Mouse (Mus musculus) megakaryocyte progenitor cell, adult 5-6 weeks (primary cell): ENCODE measurements around the gene Stt3b. TPM values are rescaled to one million over a fixed set of nuclear protein-coding genes. Genes with fewer than 3 reads are reported as not detected.
A peak's percentile ranks its signal among the peaks of the same experiment; 100 is the strongest.

ENCODE experiments used
- ATAC-seq: replicated peaks from 2 replicates; pipeline ENCODE4 v1.8.0; 2016; ENCODE audit warnings: mild to moderate bottlenecking, moderate TSS enrichment, inconsistent platforms; ENCODE audit not compliant: poor library complexity
- total RNA-seq, 2 experiments: library from RNA; stranded (forward) in 1 of 2; stranded (reverse) in 1 of 2; fragments of 157-497, 149-512 nt in 1 of 2; fragments of 200-1000 nt in 1 of 2; gene quantifications; 2 replicates each; pipeline versions ENCODE4 v1.2.3 to v1.2.4; 2015 to 2017

Stt3b gene
- total RNA-seq, 2 experiments from 2014 or later = 111 to 159 TPM

DNA sequence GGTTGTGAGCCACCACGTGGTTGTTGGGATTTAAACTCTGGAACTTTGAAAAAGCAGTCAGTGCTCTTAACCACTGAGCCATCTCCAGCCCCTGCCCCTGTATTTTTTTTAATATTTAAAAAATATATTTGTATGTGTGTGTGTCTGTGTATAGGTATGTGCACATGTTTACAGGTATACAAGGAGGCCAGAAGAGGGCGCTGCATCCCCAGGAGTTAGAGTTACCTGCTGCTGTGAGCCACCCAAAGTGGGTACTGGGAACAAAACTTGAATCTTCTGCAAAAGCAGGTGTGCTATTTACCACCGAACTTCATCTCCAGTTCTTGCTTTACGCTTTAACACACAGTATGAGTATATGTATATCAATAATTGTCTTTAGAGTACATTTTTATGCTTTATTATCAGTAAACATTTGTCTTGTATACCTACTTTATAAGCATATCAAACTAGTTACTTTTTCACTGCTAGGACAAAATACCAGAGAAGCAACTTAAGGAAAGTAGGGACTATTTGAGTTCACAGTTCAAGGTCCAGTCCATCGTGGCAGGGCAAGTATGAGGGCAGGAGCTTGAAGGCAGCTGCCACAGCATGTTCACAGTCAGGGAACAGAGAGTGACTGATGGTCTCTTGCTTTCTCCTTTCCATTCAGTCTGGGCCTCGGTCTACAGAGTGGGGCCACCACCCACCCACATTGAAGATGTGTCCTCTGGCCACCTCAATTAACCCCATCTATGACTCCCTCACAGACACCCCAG lies 8.6 kb upstream of the Stt3b start:
- ATAC-seq = no peak

DNA sequence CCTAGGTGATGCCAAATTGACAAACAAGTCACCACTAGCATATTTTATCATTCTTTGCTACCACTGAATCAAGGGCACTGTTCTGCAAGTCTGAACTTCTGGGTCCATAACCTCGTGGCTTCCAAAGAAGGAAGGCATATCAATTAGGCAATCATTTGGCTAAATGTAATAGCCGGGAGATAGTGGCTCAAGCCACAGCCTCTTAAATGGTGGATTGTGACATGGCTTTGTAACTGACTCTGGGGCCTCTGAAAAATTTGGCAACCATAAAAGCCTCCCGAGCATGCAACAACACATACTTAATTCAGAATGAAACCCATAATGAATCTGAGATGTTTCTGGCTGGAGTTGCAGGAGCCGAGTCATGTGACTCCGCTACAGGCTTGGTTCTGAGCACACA lies 6.8 kb upstream of the Stt3b start:
- peak; percentile 73 for ATAC-seq

DNA sequence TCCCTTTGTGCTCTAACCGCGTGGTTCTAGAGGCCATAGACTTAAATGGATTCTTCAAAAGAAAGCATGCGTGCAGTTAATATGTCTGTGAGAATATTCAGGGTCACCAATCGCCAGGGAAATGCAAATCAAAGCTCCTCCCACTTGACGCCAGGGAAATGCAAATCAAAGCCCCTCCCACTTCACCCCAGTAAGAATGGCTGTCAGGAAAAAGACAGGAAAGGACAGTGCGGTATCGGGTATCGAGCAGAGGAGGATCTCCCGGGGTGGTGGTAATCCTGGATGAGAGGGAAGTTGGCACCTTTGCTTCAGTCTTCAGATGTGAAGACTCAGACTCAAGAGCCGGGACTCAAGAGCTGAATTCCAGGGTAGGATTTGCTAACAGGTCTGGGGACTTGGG lies 4.3 kb upstream of the Stt3b start:
- ATAC-seq = no peak

DNA sequence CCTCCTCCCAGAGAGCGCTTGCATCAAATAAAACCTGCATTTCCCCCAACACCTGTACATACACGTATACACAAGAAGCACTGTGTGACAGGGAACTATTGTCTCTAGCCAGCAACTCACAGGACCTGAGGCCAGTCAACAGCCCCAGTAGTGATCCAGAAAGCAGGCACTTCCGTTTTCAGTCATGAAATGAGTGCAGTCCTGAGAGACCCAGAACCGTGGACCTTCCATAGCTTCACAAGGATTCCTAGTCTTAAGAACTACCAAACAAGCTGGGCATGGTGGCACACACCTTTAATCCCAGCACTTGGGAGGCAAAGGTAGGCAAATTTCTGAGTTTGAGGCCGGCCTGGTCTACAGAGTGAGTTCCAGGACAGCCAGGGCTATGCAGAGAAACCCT lies 3.6 kb upstream of the Stt3b start:
- no peak for ATAC-seq

DNA sequence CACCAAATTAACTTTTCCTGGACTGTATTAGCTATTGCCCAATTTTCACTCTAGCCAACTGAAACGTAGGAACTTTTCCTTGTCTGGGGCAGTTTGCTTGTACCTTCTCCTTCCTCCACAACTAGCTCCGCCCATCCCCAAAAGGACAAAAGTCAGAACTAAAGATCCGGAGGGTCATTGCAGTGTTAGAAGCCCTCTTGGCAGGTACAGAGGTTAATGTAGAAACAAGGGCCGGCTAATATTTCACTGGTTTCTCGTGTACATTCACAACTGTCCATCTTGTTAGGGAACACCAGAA lies 951 bp upstream of the Stt3b start:
- ATAC-seq = no peak

DNA sequence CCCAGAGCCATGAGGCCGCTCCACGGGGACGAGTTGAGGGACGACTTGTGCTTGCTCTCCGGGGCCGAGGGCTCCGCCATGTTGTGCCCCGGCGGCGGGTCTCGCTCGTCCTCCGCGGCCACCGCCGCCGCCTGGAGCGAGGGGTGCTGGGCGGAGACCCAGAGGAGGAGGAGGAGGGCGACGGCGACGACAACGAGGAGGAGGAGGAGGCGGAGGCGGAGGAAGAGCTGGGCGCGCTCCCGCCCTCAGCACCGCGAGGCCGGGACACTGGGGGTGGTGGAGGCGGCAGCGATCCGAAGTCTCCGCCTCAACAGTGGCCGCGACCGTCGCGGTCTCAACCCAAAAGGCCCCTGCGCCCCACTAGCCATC lies 260 bp downstream of the Stt3b start:
- ATAC-seq = peak; percentile 67

DNA sequence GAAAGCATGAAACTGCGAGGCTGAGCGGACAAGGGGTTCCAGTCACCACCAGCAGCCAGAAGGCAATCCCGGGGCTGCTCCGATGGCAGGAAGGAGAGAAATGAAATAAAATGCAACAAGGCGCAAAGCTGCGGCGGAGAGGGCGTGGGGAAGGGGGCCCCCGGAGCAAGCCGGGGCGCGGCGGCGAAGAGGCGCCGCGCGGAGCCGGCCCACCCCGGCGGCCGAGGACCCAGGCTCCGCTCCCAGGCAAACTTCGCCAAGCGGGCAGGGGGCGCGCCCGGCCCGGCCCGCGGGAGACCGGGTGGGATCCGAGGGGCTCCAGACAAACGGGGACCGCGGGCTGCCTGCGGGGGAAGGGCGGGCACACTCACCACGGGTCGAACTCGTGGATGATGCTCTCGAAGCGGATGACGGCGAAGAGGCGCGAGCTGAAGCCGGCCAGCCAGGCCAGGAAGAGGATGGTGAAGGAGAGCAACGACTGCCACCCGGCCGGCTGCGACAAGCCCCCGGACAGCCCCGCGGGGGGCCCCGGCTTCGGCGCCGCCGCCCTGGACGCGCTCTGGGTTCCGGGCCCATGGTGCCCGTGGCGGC lies 745 bp downstream of the Stt3b start:
- ATAC-seq = 0 out of 2 replicates have a peak, but pooled peaks have one; percentile 0

DNA sequence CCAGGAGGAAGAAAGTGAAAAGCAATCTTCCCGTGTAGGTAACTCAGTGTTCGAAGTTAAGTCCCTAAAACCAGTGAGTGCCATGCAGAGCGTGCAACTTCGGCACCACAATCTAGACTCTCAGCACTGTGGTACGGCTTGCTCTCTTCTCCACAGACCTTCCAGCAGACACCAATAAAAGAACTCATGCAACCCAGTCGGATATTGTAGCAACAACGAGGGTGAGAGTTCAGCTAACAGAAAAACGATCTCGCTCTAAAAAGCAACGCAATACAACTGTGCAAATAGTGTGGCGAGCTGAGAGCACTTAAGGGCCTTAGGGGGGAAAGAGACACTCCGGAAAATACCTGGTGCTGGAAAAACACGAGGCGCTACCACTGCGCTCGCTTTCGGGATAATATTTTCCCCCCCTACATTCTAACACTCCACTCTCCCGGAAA lies 1.3 kb downstream of the Stt3b start:
- ATAC-seq = no peak

DNA sequence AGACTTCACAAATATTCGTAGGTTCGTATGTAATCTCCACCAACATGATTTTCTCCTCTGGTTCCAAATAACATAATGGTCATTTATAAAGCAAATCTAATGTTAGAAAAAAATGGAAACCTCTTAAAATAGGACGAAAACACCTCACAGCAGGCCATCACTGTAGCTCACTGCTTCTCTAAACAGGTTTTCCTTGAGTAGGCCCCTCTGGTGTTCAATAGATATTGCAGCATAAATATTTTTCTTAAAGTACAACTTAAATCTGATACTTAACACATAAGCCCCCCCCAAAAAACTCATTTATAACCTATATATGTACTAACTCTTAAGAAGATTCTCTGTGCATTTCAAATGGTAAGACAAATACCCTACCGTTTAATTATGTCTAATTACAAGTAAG lies 1.8 kb downstream of the Stt3b start:
- ATAC-seq = no peak

DNA sequence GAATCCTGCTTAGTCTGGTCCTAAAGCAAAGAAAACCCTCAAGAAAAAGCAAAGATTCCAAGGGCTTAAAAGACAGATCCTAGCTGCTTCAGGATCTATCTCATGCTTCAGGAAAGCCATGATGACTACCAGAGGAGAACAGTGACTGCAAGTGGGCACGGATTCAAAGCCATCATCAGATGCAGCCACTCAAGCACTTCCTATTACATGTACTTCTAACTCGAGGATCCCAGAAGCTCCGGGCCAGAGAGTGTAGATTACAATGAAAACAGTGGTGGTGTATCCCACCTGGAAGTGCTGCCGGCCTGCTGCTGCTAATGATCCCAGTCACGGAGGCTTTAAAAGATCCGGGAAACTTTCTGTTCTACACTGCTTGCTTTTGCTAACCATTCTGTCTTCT lies 4.0 kb downstream of the Stt3b start:
- no peak for ATAC-seq

DNA sequence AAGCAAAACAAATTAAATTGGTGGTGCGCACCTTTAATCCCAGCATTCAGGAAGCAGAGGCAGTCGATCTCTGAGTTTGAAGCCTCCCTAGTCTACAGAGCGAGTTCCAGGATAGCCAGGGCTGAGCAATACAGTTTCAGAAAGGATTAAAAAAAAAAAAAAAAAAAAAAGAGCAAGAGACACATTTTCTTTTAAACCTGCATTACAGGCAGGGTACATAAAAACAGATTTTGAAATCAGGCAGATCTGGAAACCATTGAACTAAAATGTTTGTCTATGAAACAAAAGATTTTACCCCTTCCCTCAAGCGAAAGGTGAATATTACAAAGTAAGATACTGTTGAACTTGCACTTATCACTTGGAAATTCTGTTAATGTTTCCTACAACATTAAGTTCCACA lies 6.1 kb downstream of the Stt3b start:
- ATAC-seq = no peak

DNA sequence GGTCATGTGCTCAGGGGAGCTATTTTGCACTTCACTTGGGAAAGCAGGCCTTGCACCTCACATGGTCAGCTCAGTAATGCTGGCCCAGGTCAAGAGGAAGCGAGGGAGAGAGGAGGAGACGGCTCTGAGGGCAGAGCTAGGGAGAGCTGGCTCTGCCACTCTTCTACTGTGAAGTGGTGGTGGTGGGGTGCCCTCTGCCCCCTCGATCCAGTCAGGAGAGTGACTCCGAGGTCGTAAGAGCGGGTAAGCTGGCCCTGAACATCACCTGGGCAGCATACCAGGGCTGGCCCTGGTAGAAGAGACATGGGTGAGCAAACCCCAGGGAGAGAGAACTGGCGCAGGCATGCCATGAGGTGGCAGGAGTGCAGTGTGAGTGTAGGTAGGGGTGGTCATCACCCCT lies 8.6 kb downstream of the Stt3b start:
- peak; percentile 3; the same call in 1 of the 2 replicates for ATAC-seq

DNA sequence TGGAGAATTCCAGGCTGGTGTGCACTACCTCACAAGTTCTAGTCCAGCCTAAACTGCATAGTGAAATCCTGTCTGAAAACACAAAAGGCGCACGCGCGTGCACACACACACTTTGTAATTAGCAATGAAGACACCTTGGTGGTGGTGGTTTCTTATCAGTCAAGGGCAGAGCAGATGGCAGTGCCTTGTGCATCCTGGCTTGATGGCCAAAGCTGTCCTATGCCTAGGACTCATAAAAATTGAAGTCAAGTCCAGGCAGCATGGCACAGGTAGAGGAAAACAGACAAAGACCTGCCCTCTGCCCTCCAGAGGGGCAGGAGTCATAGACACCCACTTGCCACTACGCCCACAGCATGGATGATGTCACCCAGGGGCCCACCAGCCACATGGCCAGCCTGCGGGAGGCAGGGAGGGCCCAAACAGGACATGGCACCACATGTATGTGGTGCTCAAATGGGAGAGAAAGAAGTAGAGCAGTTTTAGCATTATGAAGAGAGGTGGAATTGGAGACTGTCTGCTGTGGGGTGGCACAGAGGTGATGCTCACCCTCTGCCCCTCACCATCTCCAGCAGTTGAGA lies 9.1 kb downstream of the Stt3b start:
- ATAC-seq = peak; percentile 77

DNA sequence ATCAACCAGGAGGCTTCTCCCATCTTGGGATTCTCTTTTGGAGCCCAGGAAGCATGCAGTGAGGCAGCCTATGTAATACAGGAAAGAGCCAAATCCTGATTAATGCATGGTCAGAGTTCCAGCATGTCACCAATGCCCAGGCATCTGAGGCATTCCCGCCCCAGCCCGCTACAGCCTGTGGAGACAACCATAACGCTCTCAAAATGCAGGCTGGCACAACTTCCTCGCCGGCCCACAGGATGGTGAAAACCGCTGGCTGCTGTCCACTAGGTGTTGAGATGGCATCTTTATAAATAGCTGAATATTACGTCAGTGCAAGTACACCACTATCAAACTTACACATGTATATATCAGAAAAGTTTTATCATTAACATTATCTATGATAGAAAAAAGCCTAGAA lies 13.5 kb downstream of the Stt3b start:
- ATAC-seq = 0 out of 2 replicates have a peak, but pooled peaks have one; percentile 21

DNA sequence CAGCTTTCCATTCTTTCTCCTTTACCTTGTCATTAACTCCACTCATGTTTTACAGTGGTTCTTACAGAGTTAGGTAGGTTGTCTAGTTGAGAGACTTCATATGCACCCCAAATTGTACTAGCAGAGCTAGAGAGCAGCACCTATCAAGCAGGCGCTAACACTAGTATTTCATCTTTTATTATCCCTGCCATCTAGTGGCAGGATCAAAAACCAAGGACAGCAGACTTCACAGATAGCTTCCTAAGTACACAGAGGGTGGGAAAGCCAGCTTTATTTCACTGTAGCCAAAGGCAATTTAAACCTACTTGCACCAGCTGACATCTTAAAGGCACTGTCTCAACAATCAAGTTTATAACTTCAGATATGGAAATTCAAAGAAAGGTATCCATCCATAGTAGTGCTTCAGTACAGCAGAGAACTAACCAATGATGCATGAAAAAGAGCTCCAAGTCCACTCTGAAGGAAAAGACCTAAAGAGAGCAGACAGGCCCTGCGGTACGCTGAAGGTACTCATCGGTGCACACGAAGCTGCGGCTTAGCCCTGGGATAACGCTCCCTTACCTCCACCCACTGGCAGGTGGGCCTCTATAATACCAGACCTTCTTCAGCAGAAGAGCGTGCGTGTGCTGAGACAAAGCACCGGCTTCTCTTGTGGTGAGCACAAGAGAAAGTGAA lies 16.2 kb downstream of the Stt3b start:
- ATAC-seq = peak; percentile 71

DNA sequence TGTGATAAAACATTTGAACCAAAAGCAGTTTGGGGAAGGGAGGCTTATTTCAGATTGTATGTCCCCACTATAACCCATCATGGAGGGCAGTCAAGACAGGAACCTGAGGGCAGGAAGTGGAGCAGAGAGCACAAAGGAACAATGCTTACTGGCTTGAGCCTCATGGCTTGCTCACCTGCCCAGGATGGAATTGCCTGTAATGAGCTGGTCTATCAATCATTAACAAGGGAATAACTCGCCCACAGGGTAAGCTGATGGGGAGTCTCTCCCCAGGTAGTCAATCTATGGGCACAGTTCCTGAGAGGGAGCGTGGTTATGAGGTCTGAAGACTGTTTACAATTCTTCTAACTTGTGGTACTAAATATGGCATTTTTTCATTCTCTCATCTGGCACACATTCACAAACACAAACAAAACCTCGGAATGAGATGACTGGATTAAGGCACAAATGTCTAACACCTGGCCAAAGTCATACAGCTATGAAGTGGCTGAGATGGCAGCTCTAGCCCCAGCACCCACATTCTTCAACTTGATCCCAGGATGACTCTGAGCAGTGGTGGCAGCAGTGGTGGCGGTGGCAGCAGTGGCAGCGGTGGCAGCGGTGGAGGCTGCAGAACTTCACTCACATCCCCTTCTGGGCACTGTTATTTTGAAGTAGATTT lies 22.3 kb downstream of the Stt3b start:
- ATAC-seq = no peak

DNA sequence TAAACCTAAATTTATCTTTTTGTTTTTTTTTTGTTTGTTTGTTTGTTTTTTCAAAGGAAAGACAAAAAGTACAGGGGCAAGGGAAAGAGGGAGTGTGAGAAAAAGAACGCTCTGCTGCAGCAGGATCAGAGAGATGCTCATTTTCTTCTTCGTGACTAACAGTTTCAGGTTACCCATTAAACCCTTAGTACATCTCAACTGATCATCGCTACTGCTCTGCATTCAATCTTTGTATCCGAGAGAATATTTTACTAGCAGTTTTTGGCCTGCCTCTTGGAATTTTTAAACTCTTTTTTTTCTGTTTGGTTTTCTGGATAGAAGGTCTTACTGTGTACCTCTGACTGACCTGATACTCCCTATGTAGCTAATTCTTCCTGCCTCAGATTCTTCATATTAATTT lies 25.8 kb downstream of the Stt3b start:
- no peak for ATAC-seq

DNA sequence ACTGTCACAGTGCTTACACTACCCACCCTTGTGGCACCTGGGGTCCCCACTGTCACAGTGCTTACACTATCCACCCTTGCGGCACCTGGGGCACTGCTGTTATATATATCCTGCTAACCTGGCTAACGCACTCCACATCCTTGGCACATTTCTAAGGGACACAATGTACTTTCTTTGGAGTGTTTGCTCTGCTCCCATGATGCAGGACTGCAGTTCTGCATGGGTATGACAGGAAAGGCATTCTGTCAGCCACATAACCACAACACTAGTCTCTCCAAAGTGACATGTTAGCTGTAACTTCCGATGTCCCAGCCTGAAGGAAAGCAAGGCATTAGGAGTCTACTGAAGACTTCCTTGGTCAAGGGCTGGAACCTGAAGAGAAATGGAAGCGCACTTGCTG lies 26.8 kb downstream of the Stt3b start:
- ATAC-seq = no peak

DNA sequence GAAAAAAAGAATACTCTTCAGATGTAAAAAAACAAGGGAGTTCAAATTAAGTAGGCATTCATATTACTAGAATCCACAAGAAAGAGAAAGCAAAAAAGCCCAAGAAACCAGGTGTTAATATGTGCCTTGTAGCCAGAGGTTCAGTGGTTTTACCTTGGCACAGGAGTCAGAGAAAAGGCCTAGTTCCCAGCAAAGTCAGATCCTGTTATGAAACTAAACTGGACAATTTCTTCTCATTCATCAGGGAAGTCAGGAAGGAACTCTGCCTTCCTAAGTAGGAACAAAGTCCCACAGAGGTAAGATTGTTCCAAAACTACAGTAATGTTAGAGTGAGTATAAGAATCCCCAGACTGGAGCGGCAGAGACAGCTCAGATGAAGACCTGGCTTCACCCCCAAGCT lies 31.6 kb downstream of the Stt3b start:
- no peak for ATAC-seq

DNA sequence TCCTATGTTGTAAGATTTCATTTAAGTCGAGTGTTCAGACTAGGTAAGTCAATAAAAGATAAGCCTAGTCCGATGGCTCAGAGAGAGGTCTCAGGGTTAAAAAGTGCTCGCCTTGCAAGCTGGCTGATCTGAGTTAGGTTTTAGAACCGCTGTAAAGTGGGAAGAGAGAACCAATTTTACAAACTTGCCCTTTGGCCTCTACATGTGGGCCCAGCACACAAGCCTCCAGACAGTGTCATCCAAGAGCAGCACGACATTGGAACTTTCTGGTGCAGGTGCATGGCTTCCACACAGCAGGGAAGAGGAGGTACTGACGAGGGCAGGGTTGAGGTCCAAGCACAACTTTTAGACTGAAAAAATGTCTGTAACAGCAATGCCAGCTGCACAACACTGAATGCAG lies 35.4 kb downstream of the Stt3b start:
- ATAC-seq = no peak

DNA sequence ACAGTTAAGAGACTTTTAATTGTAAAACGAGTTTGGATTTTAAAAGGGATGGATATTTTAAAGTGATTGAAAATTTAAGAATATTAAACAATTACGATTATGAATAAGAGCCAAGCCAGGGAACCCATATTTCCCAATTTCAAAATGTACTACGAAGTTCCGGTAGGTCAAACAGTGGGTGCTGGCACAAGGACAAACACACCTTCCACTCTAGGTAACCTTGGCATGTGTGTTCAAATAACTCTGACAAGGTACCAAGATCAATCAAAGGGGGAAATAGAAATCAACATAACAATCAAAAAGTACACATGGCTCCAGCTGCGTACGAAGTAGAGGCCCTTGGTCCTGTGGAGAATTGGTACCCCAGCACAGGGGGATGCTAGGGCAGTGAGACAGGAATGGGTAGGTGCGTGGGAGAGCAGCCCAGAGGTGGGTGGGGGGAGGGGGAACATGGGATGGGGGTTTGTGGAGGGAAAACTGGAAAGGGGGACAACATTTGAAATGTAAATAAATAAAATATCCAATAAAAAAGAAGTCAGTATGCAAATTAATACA lies 37.0 kb downstream of the Stt3b start:
- no peak for ATAC-seq
